Mouse (Mus musculus): ENCODE measurements around the gene Cenpc1.

DNA sequence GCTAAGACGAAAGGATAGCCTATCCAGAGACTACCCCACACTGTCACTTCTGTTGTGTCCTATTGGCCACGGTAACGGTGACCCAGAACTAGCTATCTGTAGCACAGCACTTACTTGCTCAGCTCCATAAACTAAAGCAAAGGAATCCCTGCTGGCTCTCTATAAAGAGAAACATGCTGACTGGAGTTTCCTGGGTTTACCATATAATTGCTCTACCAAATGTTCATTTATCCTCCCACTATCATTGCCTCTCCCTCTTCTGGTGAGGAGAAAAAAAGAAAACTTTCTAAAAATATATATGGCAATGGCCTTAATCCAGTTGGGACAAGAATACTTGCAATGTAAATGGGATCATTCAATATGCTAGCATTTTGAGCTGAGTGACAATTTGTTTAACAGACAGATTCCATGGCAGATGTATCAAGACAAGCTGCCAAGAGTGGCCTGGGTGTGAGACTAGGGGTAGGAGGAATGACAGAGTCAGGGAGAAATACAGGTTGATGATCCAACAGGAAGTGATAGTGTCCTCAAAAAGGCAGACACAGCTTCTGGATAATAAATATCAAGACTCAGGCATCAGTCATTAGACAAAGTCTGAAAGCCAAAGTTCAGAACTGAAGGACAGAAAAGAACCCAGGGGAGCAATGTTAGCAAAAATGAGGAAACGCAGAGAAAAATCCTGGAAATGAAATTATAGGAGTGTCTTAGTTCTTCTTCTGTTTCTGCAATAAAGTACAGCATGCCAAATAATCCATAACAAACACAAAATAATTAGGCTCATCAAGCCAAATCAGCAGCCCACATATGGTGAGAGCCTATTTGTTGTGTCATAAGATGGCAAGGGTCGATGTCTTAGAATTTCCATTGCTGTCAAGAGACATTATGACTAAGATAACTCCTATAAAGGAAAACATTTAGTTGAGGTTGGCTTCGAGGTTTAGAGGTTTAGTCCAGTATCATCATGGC lies 68.6 kb downstream of the Cenpc1 start:
- TF ChIP-seq GATA1 (IDR thresholded peaks at IDR 0.05; ENCODE audit: borderline replicate concordance, low read length): no peak
- no peak for TF ChIP-seq FLI1 (IDR thresholded peaks at IDR 0.05; ENCODE audit: low read length)
